Mouse (Mus musculus) thymus, postnatal 10 days (tissue): Measurements from ENCODE around the gene Gm10644.
A peak's percentile ranks its signal among the peaks of the same experiment; 100 is the strongest.
"Not testable (repeated sequence)": the region's sequence is repeated elsewhere in the genome, so short reads cannot be mapped to it uniquely, and the experiment has no call there.

Source experiments
- DNase-seq, 2 experiments: peaks; one replicate each; pipeline ENCODE4 v3.0.0; 2021; ENCODE audit warnings: low spot score in 2 of 2

The Gm10644 gene

GRCm38 (mm10) chr8:83955106-83955957 lies at the start of gene Gm10644, which contains the start of gene Asf1b:
TSS of gene Gm10644 (minus strand) at chr8:83955205.
TSS of gene Asf1b (plus strand) at chr8:83955507.
- peak; percentile 91 to 95 for DNase-seq

GRCm38 (mm10) chr8:84004533-84005201 lies 49.7 kb upstream of the Gm10644 start:
- peak; percentile 93 for DNase-seq

GRCm38 (mm10) chr8:84003612-84004246 lies 48.7 kb upstream of the Gm10644 start:
- DNase-seq, result no peak

- DNase-seq, result no peak
These were observed 48.1 kb upstream of the Gm10644 start for GRCm38 (mm10) chr8:84002957-84003611.

- DNase-seq, result no peak
These were observed 46.4 kb upstream of the Gm10644 start, which contains the start of gene 1700067K01Rik for GRCm38 (mm10) chr8:84001281-84002000. TSS of gene 1700067K01Rik (plus strand) at chr8:84001502.

- no peak for DNase-seq
These were observed 44.8 kb upstream of the Gm10644 start for GRCm38 (mm10) chr8:83999825-84000224.

GRCm38 (mm10) chr8:83999057-83999705 lies 44.2 kb upstream of the Gm10644 start:
- no peak for DNase-seq

- peak; percentile 60 to 75 for DNase-seq
These were observed 43.4 kb upstream of the Gm10644 start for GRCm38 (mm10) chr8:83998231-83999056.

GRCm38 (mm10) chr8:83997511-83998141 lies 42.6 kb upstream of the Gm10644 start, which contains the start of gene Samd1:
TSS of gene Samd1 (plus strand) at chr8:83997672.
- peak in 1 of 2 experiments; percentile 57 for DNase-seq

GRCm38 (mm10) chr8:83996567-83997505 lies 41.8 kb upstream of the Gm10644 start:
- DNase-seq, result peak; percentile 68

GRCm38 (mm10) chr8:83995973-83996372 lies 41.0 kb upstream of the Gm10644 start:
- no peak for DNase-seq

- no peak for DNase-seq
These were observed 39.0 kb upstream of the Gm10644 start for GRCm38 (mm10) chr8:83994030-83994429.

- no peak for DNase-seq
These were observed 37.5 kb upstream of the Gm10644 start for GRCm38 (mm10) chr8:83992488-83992887.

GRCm38 (mm10) chr8:83990170-83990569 lies 35.2 kb upstream of the Gm10644 start:
- DNase-seq, result no peak

- no peak for DNase-seq
These were observed 34.2 kb upstream of the Gm10644 start for GRCm38 (mm10) chr8:83989243-83989642.

GRCm38 (mm10) chr8:83983222-83983621 lies 28.2 kb upstream of the Gm10644 start:
- DNase-seq, result not testable (repeated sequence)

GRCm38 (mm10) chr8:83982449-83982848 lies 27.4 kb upstream of the Gm10644 start:
- no peak for DNase-seq

- no peak for DNase-seq
These were observed 26.5 kb upstream of the Gm10644 start for GRCm38 (mm10) chr8:83981533-83981932.
